Mouse (Mus musculus): ENCODE results near the gene Acoxl. TPM values are rescaled to one million over a fixed set of nuclear protein-coding genes. Genes with fewer than 3 reads are reported as not detected.

The Acoxl gene
- polyA plus RNA-seq, 1 experiment from 2014 or later = 0.11 TPM

- no peaks in the 10 kb centered on the region for H3K9me3 ChIP-seq (replicated peaks; ENCODE audit: control insufficient read depth, low read length)
- no peak for ATAC-seq (replicated peaks; ENCODE audit: insufficient number of reproducible peaks, low FRiP score, low TSS enrichment)
- H3K27ac ChIP-seq (ENCODE audit: low read depth, low read length) = no peak overlapping the region
- WGBS (ENCODE audit: insufficient replicate concordance) = 50% methylated on average over 4 of the region's 4 CpGs
- H3K36me3 ChIP-seq (ENCODE audit: control insufficient read depth, insufficient read depth, low read length) = no peaks in the 10 kb centered on the region
- no peak overlapping the region for H3K4me2 ChIP-seq
- no peak overlapping the region for H3K9ac ChIP-seq (ENCODE audit: low read depth, low read length)
- no peak overlapping the region for H3K4me3 ChIP-seq (ENCODE audit: low read depth, low read length)
- no peaks in the 10 kb centered on the region for H3K4me1 ChIP-seq (ENCODE audit: control insufficient read depth, insufficient read depth, low read length)
- no peaks in the 10 kb centered on the region for H3K27me3 ChIP-seq (ENCODE audit: control insufficient read depth, insufficient read depth, low read length)
Measured at GRCm38 (mm10) chr2:128046454-128046853, 207.8 kb downstream of the Acoxl start.

- WGBS (ENCODE audit: insufficient replicate concordance) = 76% methylated on average over 4 of the region's 4 CpGs
- H3K4me1 ChIP-seq (ENCODE audit: control insufficient read depth, insufficient read depth, low read length) = no peaks in the 10 kb centered on the region
- H3K36me3 ChIP-seq (ENCODE audit: control insufficient read depth, insufficient read depth, low read length) = no peaks in the 10 kb centered on the region
- H3K27me3 ChIP-seq (ENCODE audit: control insufficient read depth, insufficient read depth, low read length) = no peaks in the 10 kb centered on the region
- H3K4me3 ChIP-seq (ENCODE audit: low read depth, low read length) = no peak overlapping the region
- H3K9ac ChIP-seq (ENCODE audit: low read depth, low read length) = no peak overlapping the region
- H3K27ac ChIP-seq (ENCODE audit: low read depth, low read length) = no peak overlapping the region
- no peak for ATAC-seq (replicated peaks; ENCODE audit: insufficient number of reproducible peaks, low FRiP score, low TSS enrichment)
- H3K9me3 ChIP-seq (replicated peaks; ENCODE audit: control insufficient read depth, low read length) = no peaks in the 10 kb centered on the region
- no peak overlapping the region for H3K4me2 ChIP-seq
Measured at GRCm38 (mm10) chr2:128054905-128055304, 216.2 kb downstream of the Acoxl start.

- Histone ChIP-seq H3K4me2 (no peak overlapping the region), H3K27ac (ENCODE audit: low read depth, low read length) (no peak overlapping the region), H3K4me1 (ENCODE audit: control insufficient read depth, insufficient read depth, low read length) (no peaks in the 10 kb centered on the region), H3K9me3 (replicated peaks; ENCODE audit: control insufficient read depth, low read length) (no peaks in the 10 kb centered on the region), H3K36me3 (ENCODE audit: control insufficient read depth, insufficient read depth, low read length) (no peaks in the 10 kb centered on the region), H3K4me3 (ENCODE audit: low read depth, low read length) (no peak overlapping the region), H3K9ac (ENCODE audit: low read depth, low read length) (no peak overlapping the region), H3K27me3 (ENCODE audit: control insufficient read depth, insufficient read depth, low read length) (no peaks in the 10 kb centered on the region)
- WGBS (ENCODE audit: insufficient replicate concordance) = 89% methylated on average over 5 of the region's 5 CpGs
- ATAC-seq (replicated peaks; ENCODE audit: insufficient number of reproducible peaks, low FRiP score, low TSS enrichment) = no peak
Measured at GRCm38 (mm10) chr2:128057872-128058271, 219.2 kb downstream of the Acoxl start.

GRCm38 (mm10) chr2:128058627-128059026 lies 220.0 kb downstream of the Acoxl start:
- no peak overlapping the region for H3K4me2 ChIP-seq
- ATAC-seq (replicated peaks; ENCODE audit: insufficient number of reproducible peaks, low FRiP score, low TSS enrichment) = no peak
- no peaks in the 10 kb centered on the region for H3K36me3 ChIP-seq (ENCODE audit: control insufficient read depth, insufficient read depth, low read length)
- H3K9me3 ChIP-seq (replicated peaks; ENCODE audit: control insufficient read depth, low read length) = no peaks in the 10 kb centered on the region
- no peak overlapping the region for H3K27ac ChIP-seq (ENCODE audit: low read depth, low read length)
- 80% methylated on average over 1 of the region's 1 CpGs for WGBS (ENCODE audit: insufficient replicate concordance)
- no peak overlapping the region for H3K9ac ChIP-seq (ENCODE audit: low read depth, low read length)
- no peak overlapping the region for H3K4me3 ChIP-seq (ENCODE audit: low read depth, low read length)
- no peaks in the 10 kb centered on the region for H3K27me3 ChIP-seq (ENCODE audit: control insufficient read depth, insufficient read depth, low read length)
- no peaks in the 10 kb centered on the region for H3K4me1 ChIP-seq (ENCODE audit: control insufficient read depth, insufficient read depth, low read length)

GRCm38 (mm10) chr2:128060213-128060612 lies 221.5 kb downstream of the Acoxl start:
- Histone ChIP-seq H3K4me3 (ENCODE audit: low read depth, low read length) (no peak overlapping the region), H3K27me3 (ENCODE audit: control insufficient read depth, insufficient read depth, low read length) (no peaks in the 10 kb centered on the region), H3K9ac (ENCODE audit: low read depth, low read length) (no peak overlapping the region), H3K4me1 (ENCODE audit: control insufficient read depth, insufficient read depth, low read length) (no peaks in the 10 kb centered on the region), H3K27ac (ENCODE audit: low read depth, low read length) (no peak overlapping the region), H3K4me2 (no peak overlapping the region), H3K36me3 (ENCODE audit: control insufficient read depth, insufficient read depth, low read length) (no peaks in the 10 kb centered on the region), H3K9me3 (replicated peaks; ENCODE audit: control insufficient read depth, low read length) (no peaks in the 10 kb centered on the region)
- 72% methylated on average over 6 of the region's 6 CpGs for whole genome bisulfite sequencing (ENCODE audit: insufficient replicate concordance)
- no peak for ATAC-seq (replicated peaks; ENCODE audit: insufficient number of reproducible peaks, low FRiP score, low TSS enrichment)

GRCm38 (mm10) chr2:128060680-128061287 lies 222.1 kb downstream of the Acoxl start:
- Histone ChIP-seq H3K4me2 (no peak overlapping the region), H3K27me3 (ENCODE audit: control insufficient read depth, insufficient read depth, low read length) (no peaks in the 10 kb centered on the region), H3K27ac (ENCODE audit: low read depth, low read length) (no peak overlapping the region), H3K9me3 (replicated peaks; ENCODE audit: control insufficient read depth, low read length) (no peaks in the 10 kb centered on the region), H3K9ac (ENCODE audit: low read depth, low read length) (no peak overlapping the region), H3K36me3 (ENCODE audit: control insufficient read depth, insufficient read depth, low read length) (no peaks in the 10 kb centered on the region), H3K4me3 (ENCODE audit: low read depth, low read length) (no peak overlapping the region), H3K4me1 (ENCODE audit: control insufficient read depth, insufficient read depth, low read length) (no peaks in the 10 kb centered on the region)
- no peak for ATAC-seq (replicated peaks; ENCODE audit: insufficient number of reproducible peaks, low FRiP score, low TSS enrichment)
- WGBS (ENCODE audit: insufficient replicate concordance) = 52% methylated on average over 6 of the region's 6 CpGs

GRCm38 (mm10) chr2:128061491-128061890 lies 222.8 kb downstream of the Acoxl start:
- Histone ChIP-seq H3K9me3 (replicated peaks; ENCODE audit: control insufficient read depth, low read length) (no peaks in the 10 kb centered on the region), H3K4me2 (no peak overlapping the region), H3K4me1 (ENCODE audit: control insufficient read depth, insufficient read depth, low read length) (no peaks in the 10 kb centered on the region), H3K36me3 (ENCODE audit: control insufficient read depth, insufficient read depth, low read length) (no peaks in the 10 kb centered on the region), H3K9ac (ENCODE audit: low read depth, low read length) (no peak overlapping the region), H3K27me3 (ENCODE audit: control insufficient read depth, insufficient read depth, low read length) (no peaks in the 10 kb centered on the region), H3K27ac (ENCODE audit: low read depth, low read length) (no peak overlapping the region), H3K4me3 (ENCODE audit: low read depth, low read length) (no peak overlapping the region)
- ATAC-seq (replicated peaks; ENCODE audit: insufficient number of reproducible peaks, low FRiP score, low TSS enrichment) = no peak
- WGBS (ENCODE audit: insufficient replicate concordance) = 57% methylated on average over 7 of the region's 7 CpGs

GRCm38 (mm10) chr2:128062756-128063155 lies 224.1 kb downstream of the Acoxl start:
- H3K4me1 ChIP-seq (ENCODE audit: control insufficient read depth, insufficient read depth, low read length) = no peaks in the 10 kb centered on the region
- H3K4me3 ChIP-seq (ENCODE audit: low read depth, low read length) = no peak overlapping the region
- H3K36me3 ChIP-seq (ENCODE audit: control insufficient read depth, insufficient read depth, low read length) = no peaks in the 10 kb centered on the region
- no peak overlapping the region for H3K4me2 ChIP-seq
- H3K27ac ChIP-seq (ENCODE audit: low read depth, low read length) = no peak overlapping the region
- H3K9me3 ChIP-seq (replicated peaks; ENCODE audit: control insufficient read depth, low read length) = no peaks in the 10 kb centered on the region
- no peak overlapping the region for H3K9ac ChIP-seq (ENCODE audit: low read depth, low read length)
- no peak for ATAC-seq (replicated peaks; ENCODE audit: insufficient number of reproducible peaks, low FRiP score, low TSS enrichment)
- 91% methylated on average over 6 of the region's 6 CpGs for WGBS (ENCODE audit: insufficient replicate concordance)
- no peaks in the 10 kb centered on the region for H3K27me3 ChIP-seq (ENCODE audit: control insufficient read depth, insufficient read depth, low read length)

GRCm38 (mm10) chr2:128065013-128065412 lies 226.3 kb downstream of the Acoxl start:
- Histone ChIP-seq H3K27ac (ENCODE audit: low read depth, low read length) (no peak overlapping the region), H3K4me2 (no peak overlapping the region), H3K9ac (ENCODE audit: low read depth, low read length) (no peak overlapping the region), H3K9me3 (replicated peaks; ENCODE audit: control insufficient read depth, low read length) (no peaks in the 10 kb centered on the region), H3K4me1 (ENCODE audit: control insufficient read depth, insufficient read depth, low read length) (no peaks in the 10 kb centered on the region), H3K4me3 (ENCODE audit: low read depth, low read length) (no peak overlapping the region), H3K36me3 (ENCODE audit: control insufficient read depth, insufficient read depth, low read length) (no peaks in the 10 kb centered on the region), H3K27me3 (ENCODE audit: control insufficient read depth, insufficient read depth, low read length) (no peaks in the 10 kb centered on the region)
- 76% methylated on average over 2 of the region's 2 CpGs for WGBS (ENCODE audit: insufficient replicate concordance)
- ATAC-seq (replicated peaks; ENCODE audit: insufficient number of reproducible peaks, low FRiP score, low TSS enrichment) = no peak

Measured in heart, embryonic 11.5 days (tissue).